Mouse (Mus musculus): ENCODE measurements around the gene Chek2.

The Chek2 gene

GRCm38 (mm10) chr5:110839038-110839677 is 621 bp upstream of the Chek2 start:
- peak; percentile 25 for DNase-seq (ENCODE audit: low read depth, low spot score)

- peak; percentile 71 for DNase-seq (ENCODE audit: low read depth, low spot score)
These were observed 686 bp downstream of the Chek2 start for GRCm38 (mm10) chr5:110840465-110840864.

DNA sequence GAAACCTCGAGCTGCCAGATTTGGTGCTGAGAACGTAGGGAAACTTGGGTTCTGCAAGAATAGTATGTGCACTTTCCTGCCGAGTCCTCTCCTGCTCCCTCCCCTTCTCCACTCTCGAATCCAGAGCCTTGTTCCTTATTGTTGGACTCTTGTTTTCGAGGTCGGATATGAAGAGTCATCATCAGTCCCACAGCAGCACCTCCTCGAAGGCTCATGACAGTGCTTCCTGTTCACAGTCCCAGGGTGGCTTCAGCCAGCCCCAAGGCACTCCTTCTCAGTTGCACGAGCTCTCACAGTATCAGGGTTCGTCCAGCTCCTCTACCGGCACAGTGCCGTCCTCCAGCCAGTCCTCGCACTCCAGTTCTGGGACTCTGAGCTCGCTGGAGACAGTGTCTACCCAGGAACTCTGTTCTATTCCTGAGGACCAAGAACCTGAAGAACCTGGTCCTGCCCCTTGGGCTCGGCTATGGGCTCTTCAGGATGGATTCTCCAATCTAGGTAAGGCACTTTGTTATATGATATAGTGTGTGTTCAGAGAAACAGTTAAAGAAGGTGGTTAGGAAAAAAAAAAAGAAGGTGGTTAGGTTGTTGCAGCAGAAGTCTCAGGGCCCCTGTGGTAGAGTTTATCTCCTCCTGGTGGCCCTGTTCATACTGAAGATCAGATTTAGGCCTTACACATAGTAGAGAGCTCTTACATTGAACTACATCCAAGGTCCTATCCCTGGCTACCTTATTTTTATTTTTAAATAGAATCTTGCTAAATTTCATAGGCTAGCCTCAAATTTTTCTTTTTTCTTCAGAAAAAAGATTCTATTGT is 1.5 kb downstream of the Chek2 start:
- peak; percentile 26 for DNase-seq (ENCODE audit: low read depth, low spot score)

DNA sequence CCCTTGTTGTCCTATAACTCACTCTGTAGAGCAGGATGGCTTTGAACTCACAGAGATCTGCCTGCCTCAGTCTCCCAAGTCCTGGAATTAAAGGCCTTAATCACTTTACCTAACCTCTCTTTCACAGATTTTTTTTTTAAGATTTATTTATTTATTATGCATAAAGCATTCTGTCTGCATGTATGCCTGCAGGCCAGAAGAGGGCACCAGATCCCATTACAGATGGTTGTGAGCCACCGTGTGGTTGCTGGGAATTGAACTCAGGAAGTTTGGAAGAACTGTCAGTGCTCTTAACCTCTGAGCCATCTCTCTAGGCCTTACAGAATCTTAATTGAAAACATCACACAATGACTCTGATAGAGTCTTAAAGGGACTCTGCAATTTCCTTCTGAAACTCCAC is 13.2 kb downstream of the Chek2 start:
- no peak for DNase-seq (ENCODE audit: low read depth, low spot score)

DNA sequence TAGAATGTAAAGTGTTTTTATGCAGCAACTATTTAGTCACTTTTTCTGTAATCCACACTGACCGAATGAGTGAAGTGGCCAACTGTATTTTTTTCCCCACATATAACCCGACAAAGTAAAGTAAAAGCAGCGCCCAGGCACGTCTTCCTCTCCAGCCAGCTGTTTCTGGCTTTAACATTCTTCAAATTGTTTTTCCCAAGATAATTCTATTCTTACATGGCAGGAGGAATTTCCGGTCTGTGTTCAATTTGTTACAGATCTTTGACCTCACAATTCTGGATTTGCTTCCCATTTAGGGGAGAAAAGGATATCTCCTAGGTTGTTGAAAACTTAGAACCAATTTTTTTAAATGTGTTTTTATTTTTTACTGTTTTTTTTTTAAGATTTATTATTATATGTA is 17.3 kb downstream of the Chek2 start:
- DNase-seq (ENCODE audit: low read depth, low spot score), result no peak

DNA sequence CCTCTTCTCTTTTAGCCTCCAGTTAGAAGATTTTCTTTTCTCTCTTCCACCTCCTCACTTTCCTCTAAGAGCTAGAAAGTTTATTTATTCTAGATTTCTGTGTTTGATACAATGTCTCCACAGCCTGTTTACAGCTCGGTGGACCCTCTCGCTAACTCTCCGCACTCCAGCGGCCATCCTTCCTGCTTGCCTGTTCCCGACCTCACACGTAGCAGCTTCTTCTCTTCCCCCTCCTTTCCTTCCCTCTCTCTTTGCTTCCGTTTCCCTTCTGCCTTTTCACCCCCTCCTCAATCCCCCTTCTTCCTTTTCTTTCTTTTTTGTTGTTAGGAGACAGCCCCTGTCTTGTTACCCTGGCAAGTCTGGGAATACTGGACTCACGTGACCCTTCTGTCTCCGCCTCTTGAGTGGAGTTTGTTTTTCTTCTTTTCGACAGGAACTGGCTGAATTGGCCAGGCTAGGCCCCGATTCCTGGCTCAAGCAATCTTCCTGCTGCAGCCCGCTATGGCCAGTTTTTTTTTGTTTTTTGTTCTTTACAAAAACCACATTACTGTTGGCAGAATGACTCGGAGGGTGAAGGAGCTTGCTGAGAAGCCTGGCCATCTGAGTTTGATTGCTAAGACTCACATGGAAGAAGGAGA is 19.4 kb downstream of the Chek2 start:
- no peak for DNase-seq (ENCODE audit: low read depth, low spot score)

DNA sequence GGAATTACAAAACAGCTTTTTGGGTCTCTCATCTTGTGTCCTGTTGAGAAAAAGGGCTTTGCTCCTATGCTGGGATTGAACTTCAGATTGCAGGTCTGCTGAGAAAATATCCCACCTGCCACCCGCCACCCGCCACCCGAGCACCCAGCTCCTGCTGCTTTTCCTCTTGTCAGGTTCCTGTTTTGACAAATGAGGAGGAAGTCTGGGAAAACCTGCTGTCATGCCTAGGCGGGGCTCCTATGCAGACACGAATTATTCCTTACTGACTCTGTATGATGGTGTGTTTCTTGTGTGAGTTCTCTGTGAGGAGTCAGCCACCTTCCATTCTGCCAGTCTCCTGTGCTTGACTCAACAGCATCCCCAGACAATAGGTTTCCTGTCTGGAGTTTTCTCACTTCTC is 20.7 kb downstream of the Chek2 start:
- no peak for DNase-seq (ENCODE audit: low read depth, low spot score)

DNA sequence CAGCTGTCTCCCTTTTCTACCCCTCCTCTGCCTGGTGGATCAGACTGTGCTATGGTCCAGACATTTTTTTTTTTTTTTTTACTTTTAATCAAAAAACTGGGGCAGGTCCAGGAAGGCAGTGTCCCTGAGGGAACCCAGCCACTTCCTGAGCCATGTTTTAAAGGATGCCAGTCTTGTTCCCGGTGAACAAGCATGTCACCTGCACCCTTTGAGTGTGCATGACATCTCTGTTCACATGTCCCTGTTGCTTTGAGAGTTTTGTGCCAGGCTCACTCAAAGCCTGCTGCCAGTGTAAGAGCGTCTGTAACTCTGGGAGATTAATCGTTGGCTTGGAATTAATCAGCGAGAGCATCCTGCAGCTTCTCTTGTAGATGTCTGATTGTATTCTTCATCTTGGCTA is 28.7 kb downstream of the Chek2 start:
- no peak for DNase-seq (ENCODE audit: low read depth, low spot score)

GRCm38 (mm10) chr5:110869242-110869669 is 29.5 kb downstream of the Chek2 start:
- DNase-seq (ENCODE audit: low read depth, low spot score), result no peak

DNA sequence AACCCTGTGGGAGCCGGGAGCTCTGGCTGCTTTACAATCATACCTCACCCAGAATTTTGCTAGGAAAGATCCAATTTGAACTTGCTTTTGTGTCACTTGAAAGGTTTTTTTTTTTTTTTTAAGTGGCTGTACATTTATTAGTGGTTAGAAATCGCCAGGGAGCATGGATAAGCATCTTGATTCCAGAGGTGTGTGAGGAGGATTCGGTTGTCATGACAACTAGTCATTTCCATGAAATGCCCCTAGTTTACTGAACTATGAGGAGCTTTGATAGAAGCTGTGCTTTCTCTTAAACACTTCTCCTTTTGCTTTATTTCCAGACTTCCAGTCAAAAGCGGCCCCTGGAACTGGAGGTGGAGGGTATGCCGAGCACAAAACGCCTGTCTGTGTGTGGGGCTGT is 33.4 kb downstream of the Chek2 start:
- DNase-seq (ENCODE audit: low read depth, low spot score), result no peak

GRCm38 (mm10) chr5:110874711-110875110 is 34.9 kb downstream of the Chek2 start:
- no peak for DNase-seq (ENCODE audit: low read depth, low spot score)

GRCm38 (mm10) chr5:110875286-110875685 is 35.5 kb downstream of the Chek2 start:
- no peak for DNase-seq (ENCODE audit: low read depth, low spot score)

- DNase-seq (ENCODE audit: low read depth, low spot score), result peak; percentile 87
These were observed 38.1 kb downstream of the Chek2 start for GRCm38 (mm10) chr5:110877666-110878505.

DNA sequence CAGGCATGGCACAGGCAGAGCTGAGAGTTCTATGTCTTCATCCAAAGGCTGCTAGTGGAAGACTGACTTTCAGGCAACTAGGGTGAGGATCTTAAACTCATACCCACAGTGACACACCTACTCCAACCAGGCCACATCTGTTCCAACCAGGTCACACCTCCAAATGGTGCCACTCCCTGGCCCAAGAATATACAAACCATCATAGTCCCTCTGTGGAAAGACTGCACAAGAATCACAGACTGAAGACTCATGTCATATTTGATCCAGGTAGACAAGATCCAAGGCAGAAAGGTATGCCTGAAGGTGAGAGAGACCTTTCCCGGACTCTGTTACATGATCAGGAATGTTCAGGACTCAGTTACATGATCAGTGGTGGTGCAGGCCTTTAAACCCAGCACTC is 38.7 kb downstream of the Chek2 start:
- peak; percentile 16 for DNase-seq (ENCODE audit: low read depth, low spot score)

DNA sequence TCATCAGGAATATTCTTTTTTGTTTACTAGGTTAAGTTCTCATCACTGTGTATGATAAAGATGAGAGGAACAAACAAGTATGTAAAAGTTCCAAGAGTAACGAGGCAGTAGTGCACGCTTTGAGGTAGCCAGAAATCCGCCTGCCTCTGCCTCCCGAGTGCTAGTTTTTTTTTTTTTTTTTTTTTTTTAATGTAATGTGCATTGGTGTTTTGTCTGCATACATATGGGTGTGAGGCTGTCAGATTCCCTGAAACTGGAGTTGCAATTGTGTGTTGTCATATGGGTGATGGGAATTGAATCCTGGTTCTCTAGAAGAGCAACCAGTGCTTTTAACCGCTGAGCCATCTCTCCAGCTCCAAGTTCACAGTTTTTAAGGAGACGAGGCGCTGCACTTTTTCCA is 39.3 kb downstream of the Chek2 start:
- DNase-seq (ENCODE audit: low read depth, low spot score), result no peak

- DNase-seq (ENCODE audit: low read depth, low spot score), result peak; percentile 69
These were observed 40.0 kb downstream of the Chek2 start, which contains the start of gene Ttc28 for GRCm38 (mm10) chr5:110879584-110880374. Ttc28 (plus strand) TSS chr5:110879803.

DNA sequence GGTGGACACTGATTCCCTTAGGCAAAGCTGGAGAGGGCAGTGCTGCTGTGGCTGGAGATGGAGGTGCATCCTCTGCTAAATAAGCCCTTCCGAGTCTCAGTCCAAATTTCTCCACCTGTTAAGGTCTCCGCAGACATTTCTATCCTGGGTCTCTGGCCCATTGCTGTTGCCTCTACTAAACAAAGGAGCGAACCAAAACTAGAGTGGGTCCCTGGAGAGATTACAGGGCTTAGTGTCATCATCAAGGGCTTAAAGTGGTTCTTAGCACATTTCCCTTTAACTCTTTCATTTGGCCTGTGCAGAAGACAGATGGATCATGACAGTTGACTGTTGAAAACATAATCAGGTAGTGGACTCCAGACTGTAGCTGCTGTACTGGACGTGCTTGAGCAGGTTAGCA is 48.8 kb downstream of the Chek2 start:
- DNase-seq (ENCODE audit: low read depth, low spot score), result no peak

DNA sequence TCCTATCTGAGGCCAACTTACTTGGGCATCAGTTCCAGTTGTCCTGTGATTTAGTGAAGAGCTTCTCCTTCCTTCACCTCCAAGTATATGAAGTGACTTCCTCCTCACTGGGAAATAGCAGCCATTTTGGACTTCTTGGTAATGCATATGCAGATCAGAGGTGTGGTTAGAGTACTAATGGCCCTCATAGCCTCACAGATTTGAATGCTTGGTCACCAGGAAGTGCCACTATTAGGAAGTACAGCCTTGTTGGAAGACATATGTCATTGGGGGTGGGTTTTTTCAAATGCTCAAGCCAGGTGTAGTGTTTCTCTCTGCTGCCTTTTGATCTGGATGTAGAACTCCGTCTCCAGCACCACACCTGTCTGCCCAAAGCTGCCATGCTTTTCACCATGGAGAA is 50.2 kb downstream of the Chek2 start:
- DNase-seq (ENCODE audit: low read depth, low spot score), result no peak

DNA sequence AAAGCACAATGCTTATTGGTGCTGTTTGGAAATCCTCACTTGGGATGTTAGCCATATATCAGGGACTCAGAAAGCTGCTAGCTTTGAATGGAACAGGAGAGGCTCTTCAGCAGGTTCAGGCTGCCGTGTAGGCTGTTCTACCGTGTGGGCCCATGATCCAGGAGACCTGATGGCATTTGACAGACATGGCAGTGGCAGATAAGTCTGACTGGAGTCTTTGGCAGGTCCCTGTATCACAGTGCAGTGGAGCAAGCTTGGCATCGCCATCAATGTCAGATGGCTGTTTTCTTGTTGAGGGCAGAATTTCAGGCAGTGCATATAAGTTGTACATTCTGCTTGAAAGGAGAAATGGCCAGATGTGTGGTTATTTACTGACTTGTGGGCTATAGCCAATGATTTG is 50.8 kb downstream of the Chek2 start:
- DNase-seq (ENCODE audit: low read depth, low spot score), result no peak

DNA sequence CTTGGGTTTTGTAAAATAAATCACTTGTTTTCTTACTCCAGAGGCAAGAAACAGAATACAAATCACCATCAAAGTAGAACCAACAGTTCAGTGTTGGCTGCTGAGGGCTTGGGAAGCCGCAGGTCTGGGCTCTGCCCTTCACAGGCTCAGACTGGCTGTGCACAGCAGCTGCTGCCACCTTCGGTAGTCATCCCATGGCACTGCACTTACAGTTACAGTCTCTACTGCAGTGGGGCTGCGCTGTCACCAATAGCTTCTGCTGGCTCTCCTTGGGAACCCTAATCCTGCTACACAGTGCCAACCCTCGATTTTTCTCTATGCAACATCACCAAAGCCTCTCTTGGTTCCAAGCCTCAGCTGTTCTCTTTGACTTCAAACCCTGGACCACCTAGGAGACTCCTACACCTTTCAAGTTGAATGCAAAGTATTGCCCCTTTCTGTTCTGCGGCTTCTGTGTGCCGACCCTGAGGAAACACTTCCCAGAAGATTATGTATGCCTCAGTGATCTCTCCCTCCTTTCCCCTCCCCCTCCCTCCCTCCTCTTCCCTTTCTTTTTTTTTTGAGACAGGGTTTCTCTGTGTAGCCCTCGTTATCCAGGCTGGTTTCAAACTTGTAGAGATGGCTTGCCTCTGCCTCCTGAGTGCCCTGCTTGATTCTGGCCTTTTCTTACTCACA is 57.5 kb downstream of the Chek2 start:
- no peak for DNase-seq (ENCODE audit: low read depth, low spot score)
